Mouse (Mus musculus) olfactory bulb, adult 2 months (tissue): Measurements from ENCODE around the gene Tpm1.

ENCODE experiments used
- CTCF ChIP-seq: fragments of 200-500 bp; IDR thresholded peaks from 2 replicates; pipeline ENCODE4 v1.5.1; 2012; ENCODE audit warnings: low read depth, mild to moderate bottlenecking, low read length, moderate library complexity; ENCODE audit not compliant: insufficient read depth
- POLR2A ChIP-seq: fragments of 200-500 bp; IDR thresholded peaks from 2 replicates; pipeline ENCODE4 v1.6.1; 2012; ENCODE audit warnings: mild to moderate bottlenecking, low read depth, low read length, moderate library complexity; ENCODE audit not compliant: insufficient read depth

DNA sequence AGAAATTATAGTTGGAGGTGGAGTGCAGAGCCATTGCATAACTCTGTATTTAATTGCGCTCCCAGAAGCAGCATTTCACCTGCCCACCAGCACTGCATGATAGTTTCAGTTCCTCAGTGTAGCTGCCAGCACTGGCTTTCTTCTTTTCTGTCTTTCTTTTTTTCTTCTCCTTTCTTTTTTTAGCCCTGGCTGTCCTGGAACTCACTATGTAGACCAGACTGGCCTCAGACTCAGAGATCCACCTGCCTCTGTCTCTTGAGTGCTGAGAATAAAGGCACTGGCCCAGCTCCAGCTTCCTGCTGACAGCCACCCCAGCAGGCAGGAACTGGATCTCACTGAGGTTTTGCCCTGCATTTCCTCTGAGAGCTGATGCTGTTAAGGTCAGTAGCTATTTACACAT is 71.2 kb downstream of the Tpm1 start:
- TF ChIP-seq CTCF (no peak), POLR2A (no peak)
